9 mouse cellular contexts compared by ENCODE assay signal in the genomic region with DNA sequence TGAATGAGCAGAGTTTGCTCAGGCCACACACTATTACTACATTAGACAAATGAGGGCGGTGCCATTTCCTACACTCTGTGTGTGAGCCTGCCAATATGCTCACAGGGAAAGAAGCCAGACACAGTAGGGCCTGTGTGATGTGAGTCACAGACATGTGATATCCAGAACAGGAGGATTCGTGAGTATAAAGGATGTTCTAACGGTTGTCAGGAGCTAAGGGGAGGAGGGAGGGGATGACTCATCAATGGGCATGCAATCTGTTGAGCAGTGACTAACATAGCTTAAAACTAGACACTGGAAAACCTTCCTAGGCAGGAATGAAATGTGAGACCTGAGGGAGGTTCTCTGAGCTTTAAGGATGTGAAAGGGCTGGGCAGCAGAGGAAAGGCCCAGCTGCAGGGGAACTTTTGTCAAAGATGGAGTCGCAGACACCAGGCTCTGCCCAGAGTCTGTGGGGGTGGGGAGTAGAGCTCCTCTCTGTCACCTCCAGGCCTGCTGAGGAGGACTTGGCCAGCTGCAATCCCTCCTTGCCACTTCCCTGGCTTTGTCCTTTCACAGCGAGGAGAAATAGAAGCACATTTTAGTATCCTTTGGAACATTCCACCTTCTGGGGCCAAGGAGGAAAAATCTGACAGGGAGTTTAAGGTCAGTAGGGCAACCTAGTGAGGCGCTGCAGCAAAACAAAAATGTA. TPM values are rescaled to one million over a fixed set of nuclear protein-coding genes. Genes with fewer than 3 reads are reported as not detected.
DNase-seq lines count a peak whose midpoint lies in the region; ATAC-seq and TF ChIP-seq lines count a peak whose summit lies in the region.
"Had no signal": no experiment of that assay in that cellular context is flagged by ENCODE, and none has a peak within 500 bp of the region (broad histone marks: within the 10 kb centered on the region; RNA-seq: fewer than 3 reads in every experiment).

No protein-coding gene starts in this region.

- ATAC-seq in kidney, embryonic 14.5 days (ENCODE audit: low FRiP score, low TSS enrichment): peak; percentile 63
- peak; percentile 78 for ATAC-seq in forebrain, postnatal 0 days
- ATAC-seq in monocyte, adult 5-6 weeks (replicated peaks; ENCODE audit: insufficient number of reproducible peaks, low FRiP score, low TSS enrichment, poor library complexity, severe bottlenecking): no peak

- H3K9me3 ChIP-seq in kidney, embryonic 14.5 days (ENCODE audit: control insufficient read depth, low read length): no peaks in the 10 kb centered on the region
- H3K9me3 ChIP-seq in forebrain, postnatal 0 days (ENCODE audit: low read length): no peaks in the 10 kb centered on the region
- H3K9me3 ChIP-seq: liver, embryonic 13.5 days had no signal

- no peak overlapping the region for H3K4me2 ChIP-seq in kidney, embryonic 14.5 days (replicated peaks; ENCODE audit: low read depth, low read length)
- no peak overlapping the region for H3K4me2 ChIP-seq in forebrain, postnatal 0 days (ENCODE audit: low read depth)
- H3K4me2 ChIP-seq: liver, embryonic 13.5 days had no signal

- no peak overlapping the region for H3K27ac ChIP-seq in kidney, embryonic 14.5 days (ENCODE audit: low read depth, low read length)
- no peak overlapping the region for H3K27ac ChIP-seq in kidney, adult 2 months (ENCODE audit: insufficient read depth, low read depth, low read length)
- no peak overlapping the region for H3K27ac ChIP-seq in forebrain, postnatal 0 days (ENCODE audit: low read depth, low read length)
- H3K27ac ChIP-seq: liver, embryonic 13.5 days had no signal

- H3K4me1 ChIP-seq in kidney, embryonic 14.5 days (ENCODE audit: control insufficient read depth, insufficient read depth, low read length): no peaks in the 10 kb centered on the region
- no peaks in the 10 kb centered on the region for H3K4me1 ChIP-seq in kidney, adult 2 months (ENCODE audit: control insufficient read depth, insufficient read depth, low read length)
- H3K4me1 ChIP-seq in forebrain, postnatal 0 days (ENCODE audit: insufficient read depth): peaks cover 5% of the 10 kb centered on the region; the same call in 1 of the 2 replicates
- H3K4me1 ChIP-seq: liver, embryonic 13.5 days had no signal

- WGBS in kidney, embryonic 14.5 days: 32% methylated on average over 6 of the region's 6 CpGs
- WGBS in kidney, adult 2 months: 26% methylated on average over 6 of the region's 6 CpGs
- WGBS in forebrain, postnatal 0 days: 45% methylated on average over 6 of the region's 6 CpGs

- no peak for DNase-seq in kidney, adult 2 months
- peak; percentile 38 for DNase-seq in ZHBTc4 (ENCODE audit: low read depth, low spot score)
- DNase-seq in forebrain, postnatal 0 days: peak; percentile 56
- DNase-seq in layer of hippocampus, adult 11-12 months (ENCODE audit: low spot score): peak; percentile 83
- DNase-seq in lung, postnatal 36 days: peak; percentile 61
- DNase-seq in natural killer cell, adult 2 months (ENCODE audit: low spot score in 2 of 2): no peak
- DNase-seq: liver, embryonic 13.5 days had no signal

- TF ChIP-seq CTCF in kidney, adult 2 months (conservative IDR thresholded peaks at IDR 0.05; ENCODE audit: insufficient read depth, insufficient read length, low read depth, low read length): no peak
- TF ChIP-seq CTCF in forebrain, postnatal 0 days (IDR thresholded peaks at IDR 0.05; ENCODE audit: low read depth): no peak

- H3K36me3 ChIP-seq in kidney, embryonic 14.5 days (ENCODE audit: control insufficient read depth, insufficient read depth, low read length): no peaks in the 10 kb centered on the region
- no peaks in the 10 kb centered on the region for H3K36me3 ChIP-seq in kidney, adult 2 months (ENCODE audit: control insufficient read depth, insufficient read depth, low read length)
- H3K36me3 ChIP-seq in forebrain, postnatal 0 days (ENCODE audit: insufficient read depth): no peaks in the 10 kb centered on the region
- H3K36me3 ChIP-seq: liver, embryonic 13.5 days had no signal

- no peak for TF ChIP-seq POLR2A in kidney, adult 2 months (IDR thresholded peaks at IDR 0.05; ENCODE audit: low read depth, low read length)

- H3K4me3 ChIP-seq in kidney, embryonic 14.5 days (ENCODE audit: low read length): no peak overlapping the region
- H3K4me3 ChIP-seq in kidney, adult 2 months (ENCODE audit: insufficient read depth, low read depth, low read length): no peak overlapping the region
- no peak overlapping the region for H3K4me3 ChIP-seq in forebrain, postnatal 0 days (ENCODE audit: low read depth, low read length)
- H3K4me3 ChIP-seq: liver, embryonic 13.5 days had no signal

- H3K27me3 ChIP-seq in kidney, embryonic 14.5 days (ENCODE audit: control insufficient read depth, insufficient read depth, low read length): no peaks in the 10 kb centered on the region
- no peaks in the 10 kb centered on the region for H3K27me3 ChIP-seq in kidney, adult 2 months (replicated peaks; ENCODE audit: control insufficient read depth, insufficient read depth, low read length)
- no peaks in the 10 kb centered on the region for H3K27me3 ChIP-seq in forebrain, postnatal 0 days (ENCODE audit: insufficient read depth, low read length)
- H3K27me3 ChIP-seq: liver, embryonic 13.5 days had no signal

- H3K9ac ChIP-seq in kidney, embryonic 14.5 days (ENCODE audit: low read depth, low read length): no peak overlapping the region
- H3K9ac ChIP-seq in forebrain, postnatal 0 days: no peak overlapping the region
- H3K9ac ChIP-seq: liver, embryonic 13.5 days had no signal

RNA-seq across cellular contexts. Expression of a gene that starts 9.2 kb away (rescaled TPM):
- not detected in 2 replicates for polyA plus RNA-seq in kidney, embryonic 14.5 days (2014; fragmentation: Nextera tagmentation; extraction: Ambion mirVana)
- 3.4 and 3.8 TPM in 2 replicates for polyA plus RNA-seq in kidney, adult 2 months (2012; rRNA removed)
- total RNA-seq in forebrain, postnatal 0 days (2014; rRNA removed): 3.8 and 4.2 TPM in 2 replicates
- 1.6 and 3.3 TPM in 2 replicates for polyA plus RNA-seq in forebrain, postnatal 0 days (2015; fragmentation: Nextera tagmentation; extraction: Ambion mirVana)
- total RNA-seq in monocyte, adult 5-6 weeks (2017): not detected in 3 replicates

RNA-seq across cellular contexts. Expression of a gene that starts 57.4 kb away (rescaled TPM):
- polyA plus RNA-seq in kidney, embryonic 14.5 days (2014; fragmentation: Nextera tagmentation; extraction: Ambion mirVana): not detected in 2 replicates
- polyA plus RNA-seq in kidney, adult 2 months (2012; rRNA removed): 0.10 TPM in 1 of 2 replicates, not detected in the other
- total RNA-seq in forebrain, postnatal 0 days (2014; rRNA removed): 1.5 TPM in 1 of 2 replicates, not detected in the other
- 0.11 TPM in 1 of 2 replicates, not detected in the other for polyA plus RNA-seq in forebrain, postnatal 0 days (2015; fragmentation: Nextera tagmentation; extraction: Ambion mirVana)
- not detected in 3 replicates for total RNA-seq in monocyte, adult 5-6 weeks (2017)

Comparison
In these comparisons a context has a peak if more than half of its experiments do, and no peak if none do; other contexts are left out.
1. DNase-seq: peak in ZHBTc4 (single experiment), forebrain, postnatal 0 days (single experiment), layer of hippocampus, adult 11-12 months (single experiment) and lung, postnatal 36 days (single experiment); none in kidney, adult 2 months (single experiment) and natural killer cell, adult 2 months (0 of 2).